Mouse (Mus musculus): ENCODE data around the gene Ttc28. TPM values are rescaled to one million over a fixed set of nuclear protein-coding genes. Genes with fewer than 3 reads are reported as not detected.

Gene Ttc28
- polyA plus RNA-seq, 1 experiment, result 16.3 TPM

- no peak overlapping the region for H3K27ac ChIP-seq (replicated peaks; ENCODE audit: low read depth, low read length)
- H3K4me3 ChIP-seq (ENCODE audit: insufficient read depth, low read depth, low read length), result no peak overlapping the region
- peaks cover 5% of the 10 kb centered on the region for H3K4me1 ChIP-seq (ENCODE audit: control insufficient read depth, insufficient read depth, insufficient read length, low read length)
Observed at GRCm38 (mm10) chr5:110909955-110910589, 30.5 kb downstream of the Ttc28 start.

DNA sequence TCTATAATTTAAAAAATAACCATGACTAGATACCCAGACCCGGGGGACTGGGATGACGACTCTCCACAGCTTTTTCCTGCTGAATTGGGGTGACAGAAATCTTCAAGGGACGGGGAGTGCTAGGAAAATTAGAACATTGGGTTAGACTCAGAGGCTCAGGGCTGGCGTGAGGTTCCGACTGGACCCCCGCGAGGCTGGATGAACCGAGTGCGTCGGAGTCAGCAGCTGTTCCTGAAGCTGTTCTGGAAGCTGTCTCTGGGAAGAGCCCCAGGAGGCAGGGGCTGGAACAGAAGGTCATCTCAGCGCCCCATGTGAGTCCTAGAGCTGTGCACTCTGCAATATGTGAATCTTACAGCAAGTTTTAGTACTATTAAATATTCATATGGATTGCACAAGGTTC, 35.3 kb downstream of the Ttc28 start:
- no peak overlapping the region for H3K4me3 ChIP-seq (ENCODE audit: insufficient read depth, low read depth, low read length)
- peaks cover 5% of the 10 kb centered on the region for H3K4me1 ChIP-seq (ENCODE audit: control insufficient read depth, insufficient read depth, insufficient read length, low read length)
- no peak overlapping the region for H3K27ac ChIP-seq (replicated peaks; ENCODE audit: low read depth, low read length)

DNA sequence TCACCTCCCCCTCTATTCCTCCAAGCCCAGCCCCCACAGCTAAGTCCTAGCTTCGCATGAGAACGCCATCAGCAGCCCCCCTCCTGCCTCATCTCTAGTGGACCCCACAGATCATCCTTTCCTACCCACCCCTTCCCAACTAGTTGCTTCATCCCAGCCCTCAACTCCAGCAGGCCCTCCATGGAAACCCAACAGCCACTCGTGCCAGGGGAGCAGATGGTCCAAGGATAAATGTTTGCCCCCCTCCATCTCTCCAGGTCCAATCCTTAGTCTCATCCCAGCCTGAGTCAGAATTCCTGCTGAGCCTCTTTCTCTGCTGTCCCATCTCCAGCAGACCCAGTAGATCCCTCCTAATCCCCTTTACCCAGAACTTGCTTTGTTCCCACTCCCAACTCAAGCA, 36.6 kb downstream of the Ttc28 start:
- Histone ChIP-seq H3K4me1 (ENCODE audit: control insufficient read depth, insufficient read depth, insufficient read length, low read length) (peaks cover 5% of the 10 kb centered on the region), H3K4me3 (ENCODE audit: insufficient read depth, low read depth, low read length) (no peak overlapping the region), H3K27ac (replicated peaks; ENCODE audit: low read depth, low read length) (no peak overlapping the region)

DNA sequence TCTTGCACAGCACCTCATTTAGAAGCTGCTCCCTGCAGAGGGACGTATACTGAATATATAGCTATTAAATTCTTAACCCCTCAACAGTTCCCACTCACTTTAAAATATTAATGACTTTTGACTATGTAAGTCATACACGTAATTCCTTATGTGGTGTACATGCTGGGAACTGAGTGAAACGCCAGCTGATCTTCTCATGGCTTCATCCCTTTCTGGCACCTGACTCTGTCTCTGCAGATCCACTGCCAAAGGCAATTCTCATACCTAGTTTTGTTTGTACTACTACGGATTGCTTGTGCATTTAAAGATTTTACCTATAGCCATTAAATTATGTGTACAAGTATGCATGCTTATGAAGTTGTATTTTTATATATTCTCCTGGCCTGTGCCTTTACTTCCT, 39.9 kb downstream of the Ttc28 start:
- no peak overlapping the region for H3K27ac ChIP-seq (replicated peaks; ENCODE audit: low read depth, low read length)
- H3K4me1 ChIP-seq (ENCODE audit: control insufficient read depth, insufficient read depth, insufficient read length, low read length), result no peaks in the 10 kb centered on the region
- H3K4me3 ChIP-seq (ENCODE audit: insufficient read depth, low read depth, low read length), result no peak overlapping the region

- Histone ChIP-seq H3K27ac (replicated peaks; ENCODE audit: low read depth, low read length) (no peak overlapping the region), H3K4me3 (ENCODE audit: insufficient read depth, low read depth, low read length) (no peak overlapping the region)
Observed at GRCm38 (mm10) chr5:110923336-110923735, 43.7 kb downstream of the Ttc28 start.

DNA sequence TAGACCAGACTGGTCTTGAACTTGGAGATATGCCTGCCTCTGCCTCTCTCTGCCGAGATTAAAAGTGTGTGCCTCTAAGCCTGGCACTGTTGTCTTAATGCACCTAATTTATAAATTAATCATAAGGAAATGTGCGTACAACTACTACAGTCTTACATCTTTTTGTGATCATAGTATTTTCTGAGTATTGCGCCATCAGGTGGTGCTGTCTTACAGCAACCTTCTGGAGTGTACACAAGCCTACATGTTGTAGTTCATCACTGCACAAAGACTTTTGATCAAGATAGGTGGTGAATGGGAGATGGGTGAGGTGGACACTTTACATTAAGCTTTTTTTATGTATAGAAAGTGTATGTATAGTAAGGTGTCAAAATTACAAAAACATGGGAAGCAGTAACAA, 45.0 kb downstream of the Ttc28 start:
- H3K27ac ChIP-seq (replicated peaks; ENCODE audit: low read depth, low read length), result no peak overlapping the region
- H3K4me1 ChIP-seq (ENCODE audit: control insufficient read depth, insufficient read depth, insufficient read length, low read length), result no peaks in the 10 kb centered on the region
- H3K4me3 ChIP-seq (ENCODE audit: insufficient read depth, low read depth, low read length), result no peak overlapping the region

More at GRCm38 (mm10) chr5:110923336-110923735, 43.7 kb downstream of the Ttc28 start:
- no peaks in the 10 kb centered on the region for H3K4me1 ChIP-seq (ENCODE audit: control insufficient read depth, insufficient read depth, insufficient read length, low read length)

GRCm38 (mm10) chr5:110925804-110926203, 46.2 kb downstream of the Ttc28 start:
- no peak overlapping the region for H3K27ac ChIP-seq (replicated peaks; ENCODE audit: low read depth, low read length)
- H3K4me3 ChIP-seq (ENCODE audit: insufficient read depth, low read depth, low read length), result no peak overlapping the region
- no peaks in the 10 kb centered on the region for H3K4me1 ChIP-seq (ENCODE audit: control insufficient read depth, insufficient read depth, insufficient read length, low read length)

DNA sequence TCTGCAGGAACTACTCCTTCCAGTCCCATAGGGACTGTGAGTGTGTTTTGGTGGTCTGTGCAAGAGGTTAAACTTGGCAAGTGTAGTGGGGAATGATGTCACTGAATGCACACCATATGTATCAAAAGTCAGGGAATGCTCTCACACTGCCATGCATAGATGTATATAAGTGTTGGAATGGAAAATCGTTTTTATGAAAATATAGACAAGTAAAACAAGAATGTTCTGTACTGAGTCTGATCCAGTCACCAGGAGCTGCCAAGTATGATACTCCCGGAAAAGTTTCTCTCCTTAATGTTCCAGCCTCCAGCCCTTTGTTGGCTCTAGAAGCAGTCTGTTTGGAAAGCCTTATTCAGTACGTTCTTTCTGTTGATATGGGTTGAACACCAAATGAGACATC, 48.7 kb downstream of the Ttc28 start:
- no peaks in the 10 kb centered on the region for H3K4me1 ChIP-seq (ENCODE audit: control insufficient read depth, insufficient read depth, insufficient read length, low read length)
- no peak overlapping the region for H3K4me3 ChIP-seq (ENCODE audit: insufficient read depth, low read depth, low read length)

DNA sequence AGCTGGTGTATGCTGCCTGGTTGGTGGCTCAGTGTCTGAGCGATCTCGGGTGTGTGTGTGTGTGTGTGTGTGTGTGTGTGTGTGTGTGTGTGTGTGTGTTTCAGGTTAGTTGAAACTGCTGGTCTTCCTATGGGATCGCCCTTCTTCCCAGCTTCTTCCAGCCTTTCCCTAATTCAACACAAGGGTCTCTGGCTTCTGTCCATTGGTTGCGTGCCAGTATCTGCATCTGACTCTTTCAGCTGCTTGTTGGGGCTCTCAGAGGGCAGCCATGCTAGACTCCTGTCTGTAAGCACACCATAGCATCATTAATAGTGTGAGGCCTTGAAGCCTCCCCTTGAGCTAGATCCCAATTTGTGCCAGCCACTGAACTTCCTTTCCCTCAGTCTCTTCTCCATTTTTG, 49.7 kb downstream of the Ttc28 start:
- Histone ChIP-seq H3K4me1 (ENCODE audit: control insufficient read depth, insufficient read depth, insufficient read length, low read length) (no peaks in the 10 kb centered on the region), H3K4me3 (ENCODE audit: insufficient read depth, low read depth, low read length) (no peak overlapping the region), H3K27ac (replicated peaks; ENCODE audit: low read depth, low read length) (no peak overlapping the region)

More for the DNA sequence above, 48.7 kb downstream of the Ttc28 start:
- H3K27ac ChIP-seq (replicated peaks; ENCODE audit: low read depth, low read length), result no peak overlapping the region

DNA sequence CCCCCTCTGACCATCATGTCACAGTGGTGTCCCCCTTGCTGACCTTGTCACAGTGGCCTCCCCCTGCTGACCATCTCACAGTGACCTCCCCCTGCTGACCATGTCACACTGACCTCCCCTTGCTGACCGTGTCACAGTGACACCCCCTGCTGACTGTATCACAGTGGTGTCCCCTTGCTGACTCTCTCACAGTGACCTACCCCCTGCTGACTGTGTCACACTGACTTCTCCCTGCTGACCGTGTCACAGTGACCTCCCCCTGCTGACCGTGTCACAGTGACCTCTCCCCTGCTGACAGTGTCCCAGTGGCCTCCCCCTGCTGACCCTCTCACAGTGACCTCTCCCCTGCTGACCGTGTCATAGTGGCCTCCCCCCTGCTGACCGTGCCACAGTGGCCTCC, 57.0 kb downstream of the Ttc28 start:
- Histone ChIP-seq H3K4me1 (ENCODE audit: control insufficient read depth, insufficient read depth, insufficient read length, low read length) (peaks cover 6% of the 10 kb centered on the region), H3K4me3 (ENCODE audit: insufficient read depth, low read depth, low read length) (no peak overlapping the region)

GRCm38 (mm10) chr5:110944326-110944725, 64.7 kb downstream of the Ttc28 start:
- Histone ChIP-seq H3K4me3 (ENCODE audit: insufficient read depth, low read depth, low read length) (no peak overlapping the region), H3K4me1 (ENCODE audit: control insufficient read depth, insufficient read depth, insufficient read length, low read length) (no peaks in the 10 kb centered on the region; the same call in 1 of the 2 replicates), H3K27ac (replicated peaks; ENCODE audit: low read depth, low read length) (no peak overlapping the region)

More for the DNA sequence above, 57.0 kb downstream of the Ttc28 start:
- H3K27ac ChIP-seq (replicated peaks; ENCODE audit: low read depth, low read length), result peak overlapping the region; percentile 79

DNA sequence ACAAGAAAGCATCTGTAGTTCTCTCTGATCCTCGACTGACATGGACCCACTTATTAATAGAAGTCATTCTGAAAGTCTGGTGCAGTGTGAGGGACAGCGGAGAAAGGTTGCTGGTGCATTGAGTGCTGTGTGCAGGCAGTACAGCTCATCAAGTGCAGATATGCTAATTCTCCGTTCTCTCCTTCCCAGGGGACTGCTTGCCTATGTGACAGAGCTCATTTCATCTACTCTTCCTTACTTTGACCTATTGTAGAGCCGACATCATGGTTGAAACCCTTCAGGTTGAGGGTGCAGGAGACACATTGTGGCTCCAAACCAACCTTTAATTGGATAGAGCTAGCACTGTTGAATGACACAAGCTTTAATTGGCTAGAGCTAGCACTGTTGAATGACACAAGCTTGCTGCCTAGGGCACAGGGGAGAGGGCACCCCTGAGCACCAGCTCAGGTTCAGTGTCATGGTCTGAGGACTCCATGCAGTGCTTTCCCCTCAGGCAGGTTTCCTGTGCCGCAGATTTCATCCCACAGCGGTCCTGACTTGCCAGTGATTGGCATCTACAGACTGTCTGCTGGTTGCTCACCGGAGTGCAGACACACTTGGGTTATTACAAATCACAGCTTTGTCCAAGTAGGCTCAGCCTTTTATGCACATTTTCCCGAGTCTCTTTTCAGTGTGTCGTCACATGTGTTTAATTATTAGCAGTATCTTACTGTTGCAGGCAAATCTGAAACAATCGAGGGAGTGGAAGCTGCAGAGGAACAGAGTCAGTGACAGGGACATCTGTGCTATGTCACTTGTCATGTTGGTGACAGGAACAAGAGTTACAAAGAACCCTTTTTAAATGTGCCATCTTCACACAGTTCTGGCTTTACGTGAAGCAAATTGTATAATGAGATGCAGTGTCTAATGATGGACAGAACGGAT, 69.1 kb downstream of the Ttc28 start:
- no peak overlapping the region for H3K4me3 ChIP-seq (ENCODE audit: insufficient read depth, low read depth, low read length)
- H3K27ac ChIP-seq (replicated peaks; ENCODE audit: low read depth, low read length), result no peak overlapping the region
- no peaks in the 10 kb centered on the region for H3K4me1 ChIP-seq (ENCODE audit: control insufficient read depth, insufficient read depth, insufficient read length, low read length)

- H3K4me1 ChIP-seq (ENCODE audit: control insufficient read depth, insufficient read depth, insufficient read length, low read length), result no peaks in the 10 kb centered on the region
- no peak overlapping the region for H3K4me3 ChIP-seq (ENCODE audit: insufficient read depth, low read depth, low read length)
- no peak overlapping the region for H3K27ac ChIP-seq (replicated peaks; ENCODE audit: low read depth, low read length)
Observed at GRCm38 (mm10) chr5:110949791-110950190, 70.2 kb downstream of the Ttc28 start.

DNA sequence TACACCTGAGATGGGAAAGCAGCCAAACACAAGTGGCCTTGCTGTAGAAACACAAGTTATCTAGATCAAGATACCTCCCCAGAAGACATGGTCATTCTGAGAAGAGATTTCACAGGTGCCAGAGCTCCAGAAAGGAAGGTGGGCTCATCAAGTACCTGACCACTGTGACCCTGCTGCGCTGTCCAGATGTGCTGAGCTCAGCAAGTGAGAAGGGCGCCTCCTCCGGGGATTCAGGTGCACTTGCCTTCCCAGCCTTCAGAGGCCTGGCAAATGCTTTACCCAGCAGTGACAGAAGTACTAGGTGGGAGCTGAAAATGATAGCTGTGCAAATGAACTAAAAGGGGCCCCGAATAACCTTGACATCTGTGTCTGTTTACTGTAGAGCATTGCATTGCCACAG, 78.6 kb downstream of the Ttc28 start:
- peaks cover 3% of the 10 kb centered on the region; the same call in 1 of the 2 replicates for H3K4me1 ChIP-seq (ENCODE audit: control insufficient read depth, insufficient read depth, insufficient read length, low read length)
- H3K27ac ChIP-seq (replicated peaks; ENCODE audit: low read depth, low read length), result no peak overlapping the region
- no peak overlapping the region for H3K4me3 ChIP-seq (ENCODE audit: insufficient read depth, low read depth, low read length)

DNA sequence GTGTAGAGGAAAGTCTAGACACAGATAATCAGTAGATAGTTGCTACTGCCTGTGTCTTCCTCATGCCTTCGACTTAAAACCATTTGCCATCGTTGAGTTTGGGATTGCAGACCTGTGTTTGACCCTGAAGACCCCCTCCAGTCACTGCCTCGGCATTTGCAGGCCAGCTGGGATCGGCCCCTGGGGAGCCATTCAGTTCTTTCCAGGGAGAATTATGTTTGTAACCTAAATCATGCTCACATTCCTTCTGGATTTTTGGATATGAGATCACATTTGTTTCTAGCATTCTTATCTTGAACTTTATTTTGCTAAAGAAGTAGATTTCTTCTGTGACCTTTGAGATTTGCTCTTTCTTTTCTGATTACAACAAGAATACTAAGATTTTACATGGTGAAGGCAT, 80.5 kb downstream of the Ttc28 start:
- peaks cover 3% of the 10 kb centered on the region; the same call in 1 of the 2 replicates for H3K4me1 ChIP-seq (ENCODE audit: control insufficient read depth, insufficient read depth, insufficient read length, low read length)
- H3K4me3 ChIP-seq (ENCODE audit: insufficient read depth, low read depth, low read length), result no peak overlapping the region
- no peak overlapping the region for H3K27ac ChIP-seq (replicated peaks; ENCODE audit: low read depth, low read length)
